8 mouse cellular contexts compared by ENCODE assay signal in the genomic region with DNA sequence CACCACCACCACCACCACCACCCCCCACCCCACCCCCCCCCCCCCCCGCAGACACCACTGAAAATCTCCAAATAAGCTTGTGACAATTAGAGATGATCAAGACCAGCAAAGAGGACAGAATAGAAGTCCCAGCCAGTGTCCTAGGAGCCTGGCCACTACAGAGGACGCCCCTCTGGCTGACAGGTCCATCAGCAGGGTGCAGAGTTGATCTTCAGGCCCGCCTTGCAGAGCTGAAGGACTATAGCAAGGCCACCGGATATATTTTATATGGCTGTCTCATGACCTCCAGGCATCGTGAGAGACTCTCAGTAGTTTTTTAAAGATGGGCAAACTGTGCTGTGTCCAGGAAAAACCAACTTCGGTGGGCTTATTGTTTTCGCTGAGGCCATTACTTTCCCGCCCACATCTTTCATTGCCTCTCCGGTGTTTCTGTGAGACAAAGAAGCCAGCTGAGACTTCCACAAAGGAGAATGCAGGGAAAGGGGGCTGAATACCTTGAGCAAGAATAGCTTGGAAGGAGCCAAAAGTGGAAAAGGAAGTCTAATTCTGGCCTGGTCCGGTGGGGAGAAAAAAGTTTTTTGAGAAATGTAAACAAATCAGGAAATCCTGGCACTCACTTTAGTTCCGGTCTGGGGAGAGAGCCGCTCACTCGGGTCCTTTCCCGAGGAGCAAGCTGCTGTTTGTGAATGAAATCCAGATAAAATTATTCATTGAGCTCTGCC.
A peak's percentile ranks its signal among the peaks of the same experiment; 100 is the strongest.
DNase-seq lines count a peak whose midpoint lies in the region; ATAC-seq lines count a peak whose summit lies in the region.

No protein-coding gene starts in this region.

- DNase-seq in embryo, embryonic 11.5 days (ENCODE audit: low read depth, low spot score), result peak; percentile 27
- peak; percentile 54 to 74 for DNase-seq in heart, adult 9 months (ENCODE audit: low spot score in 2 of 2)
- DNase-seq in kidney, adult 8-10 months, result peak; percentile 41 to 56
- peak; percentile 75 for DNase-seq in lung, postnatal 10 days
- no peak for DNase-seq in cerebellum, adult 18-20 months
- DNase-seq in thymus, postnatal 4 days, result no peak
- no peak for DNase-seq in MN1 (ENCODE audit: low spot score)

- no peak for ATAC-seq in monocyte, adult 5-6 weeks (replicated peaks; ENCODE audit: insufficient number of reproducible peaks, low FRiP score, low TSS enrichment, poor library complexity, severe bottlenecking)

Comparison
In these comparisons a context has a peak if more than half of its experiments do, and no peak if none do; other contexts are left out.
1. DNase-seq: peak in embryo, embryonic 11.5 days (single experiment), heart, adult 9 months (2 of 2), kidney, adult 8-10 months (2 of 2) and lung, postnatal 10 days (single experiment); none in cerebellum, adult 18-20 months (0 of 2), thymus, postnatal 4 days (single experiment) and MN1 (single experiment).